Mouse (Mus musculus) bone marrow, adult 2 months (tissue): ENCODE measurements around the gene Soat2.

ENCODE experiments used
- CTCF ChIP-seq: fragments of 200-500 bp; IDR thresholded peaks from 2 replicates; pipeline ENCODE4 v1.5.1; 2011; ENCODE audit warnings: low read length, control low read depth; ENCODE audit not compliant: control insufficient read depth, insufficient read depth
- POLR2A ChIP-seq: fragments of 200-500 bp; IDR thresholded peaks from 2 replicates; pipeline ENCODE4 v1.6.1; 2011; ENCODE audit warnings: low read depth, mild to moderate bottlenecking, control low read depth, low read length, borderline replicate concordance; ENCODE audit not compliant: control insufficient read depth

DNA sequence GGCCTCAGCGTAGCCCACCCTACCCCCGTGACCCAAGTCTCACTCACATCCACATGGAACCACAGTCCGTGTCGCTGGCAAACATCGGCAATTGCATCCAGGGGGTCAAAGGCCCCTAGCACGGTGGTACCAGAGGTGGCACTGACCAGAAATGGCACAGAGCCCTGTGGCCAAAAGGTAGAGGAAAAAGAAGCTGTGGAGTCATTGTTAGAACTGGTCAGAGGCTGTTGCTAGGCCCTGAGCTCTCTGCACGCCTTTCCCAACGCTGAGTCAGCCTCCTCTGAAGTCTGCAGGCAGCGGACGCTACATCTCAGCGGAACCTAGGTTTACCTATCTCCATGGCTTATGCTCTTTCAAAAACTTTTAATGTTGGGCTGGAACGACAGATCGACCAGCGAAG is 29.6 kb downstream of the Soat2 start:
- TF ChIP-seq CTCF (no peak), POLR2A (no peak)
